Mouse (Mus musculus) adipose tissue, adult 10 weeks (tissue): ENCODE measurements around the gene Gm17019. TPM values are rescaled to one million over a fixed set of nuclear protein-coding genes. Genes with fewer than 3 reads are reported as not detected.

Experiments
- polyA plus RNA-seq: library from polyadenylated mRNA; stranded (reverse); fragments of 350-450 nt; fragmentation: Illumina TruSeq; extraction: RNeasy Lipid Tissue Mini Kit (QIAGEN cat#74804); gene quantifications from one replicate; pipeline ENCODE4 v1.2.3, GENCODE M21; 2014; ENCODE audit warnings: low read depth, low replicate concordance

The Gm17019 gene
- not detected for polyA plus RNA-seq

GRCm38 (mm10) chr5:15032898-15033297 lies at the start of gene Gm17019:
Gene Gm17019, minus strand, starts transcription at chr5:15032998.

Other genes starting within 250 kb of the Gm17019 start
- 0.31 TPM for gene Gm9758, start 118.1 kb downstream of the Gm17019 start, polyA plus RNA-seq
- gene Speer4e, start 94.6 kb downstream of the Gm17019 start, polyA plus RNA-seq: 0.46 TPM
- not detected for gene Gm10354, start 54.1 kb downstream of the Gm17019 start, polyA plus RNA-seq